Mouse (Mus musculus): Measurements from ENCODE around the gene 0610040J01Rik.

DNA sequence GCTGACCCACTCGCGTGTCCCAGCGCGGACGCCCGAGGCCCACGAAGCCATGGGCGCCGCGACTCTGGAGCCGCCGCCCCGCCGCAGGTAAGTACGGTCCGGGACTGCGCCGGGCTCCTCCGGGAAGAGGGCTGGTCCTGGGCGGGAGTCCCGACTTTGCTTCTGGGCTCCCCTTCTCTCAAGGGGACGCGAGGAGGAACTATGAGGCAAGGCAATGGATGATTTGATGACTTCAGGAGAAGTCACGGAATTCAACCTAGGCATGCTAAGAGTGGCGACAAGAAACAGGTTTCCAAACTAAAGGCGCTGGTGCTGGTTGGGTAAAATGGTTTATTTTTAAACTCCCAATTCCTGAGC is 324 bp downstream of the 0610040J01Rik start:
- TF ChIP-seq CTCF (IDR thresholded peaks at IDR 0.05) (no peak), POLR2A (IDR thresholded peaks at IDR 0.05; ENCODE audit: insufficient read depth, low read depth, low read length) (no peak), EP300 (IDR thresholded peaks at IDR 0.05; ENCODE audit: insufficient read depth, low read depth, low read length) (no peak)

Data from heart, adult 2 months (tissue).